Mouse (Mus musculus) gastrocnemius, postnatal 14 days (tissue): Measurements from ENCODE around the gene Vmn1r208. TPM values are rescaled to one million over a fixed set of nuclear protein-coding genes. Genes with fewer than 3 reads are reported as not detected.
"Not testable (repeated sequence)": the region's sequence is repeated elsewhere in the genome, so short reads cannot be mapped to it uniquely, and the experiment has no call there.

ENCODE experiments used
- DNase-seq: peaks from one replicate; pipeline ENCODE4 v3.0.0; 2021; ENCODE audit warnings: mixed read lengths
- intact Hi-C: fragments of 180-260 bp; cut with DNase I; formaldehyde crosslinking; loops from one replicate; pipeline ENCODE4 v1.15.1; 2025; ENCODE audit warnings: low total_unique reads
- long read RNA-seq, 2 experiments: library from polyadenylated mRNA; stranded (forward); transcript quantifications; one replicate each; pipeline ENCODE4 v2.0.0; 2021
- total RNA-seq, 2 experiments: library from RNA; stranded (reverse); gene quantifications; 2 replicates each; pipeline ENCODE4 v1.2.3; 2021

Vmn1r208 gene
- not detected for total RNA-seq
- long read RNA-seq, experiment 1, result 0 reads
- long read RNA-seq, experiment 2, result 0 reads

DNA sequence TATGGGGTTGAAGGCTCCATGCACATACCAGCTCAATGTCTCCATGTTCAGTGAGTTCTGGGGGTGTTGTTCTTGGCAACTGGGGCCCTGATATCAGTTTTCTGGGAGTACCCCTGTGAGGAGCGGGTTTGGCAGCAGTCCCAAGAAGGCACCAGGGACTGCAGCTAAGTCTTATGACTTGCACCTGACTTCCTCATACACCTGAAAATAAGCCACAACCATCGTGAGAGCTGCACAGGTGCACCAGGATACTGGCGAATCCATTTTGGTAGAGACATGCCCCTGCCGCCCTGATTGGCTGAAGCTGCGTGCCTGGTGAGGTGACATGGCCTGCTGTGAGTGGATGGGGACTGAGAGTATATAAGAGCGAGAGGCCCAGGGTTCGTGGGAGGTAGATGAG, at the start of gene Vmn1r208:
Vmn1r208 (minus strand) TSS at position 101 of the 400 bp plus-strand sequence.
- DNase-seq, intact Hi-C loops: not testable (repeated sequence)

DNA sequence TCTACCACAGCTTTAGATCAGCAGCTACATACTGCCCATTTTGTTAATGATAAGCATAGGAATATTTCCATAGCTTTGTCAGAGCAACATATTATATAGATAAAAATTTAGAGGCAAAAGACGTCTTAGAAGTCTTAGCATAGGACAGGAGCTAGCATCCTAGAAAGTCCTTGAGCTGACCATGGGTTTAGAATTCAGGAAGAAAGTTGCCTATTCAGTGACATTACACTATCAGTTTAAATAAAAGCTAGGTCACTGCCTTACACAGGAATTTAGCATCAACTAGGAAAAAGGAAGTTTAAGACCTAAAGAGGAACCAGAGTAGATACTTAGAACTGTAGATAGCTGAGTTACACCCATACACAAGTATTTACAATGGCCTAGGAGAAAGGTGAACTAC, 44.4 kb upstream of the Vmn1r208 start:
- DNase-seq, intact Hi-C loops: not testable (repeated sequence)

DNA sequence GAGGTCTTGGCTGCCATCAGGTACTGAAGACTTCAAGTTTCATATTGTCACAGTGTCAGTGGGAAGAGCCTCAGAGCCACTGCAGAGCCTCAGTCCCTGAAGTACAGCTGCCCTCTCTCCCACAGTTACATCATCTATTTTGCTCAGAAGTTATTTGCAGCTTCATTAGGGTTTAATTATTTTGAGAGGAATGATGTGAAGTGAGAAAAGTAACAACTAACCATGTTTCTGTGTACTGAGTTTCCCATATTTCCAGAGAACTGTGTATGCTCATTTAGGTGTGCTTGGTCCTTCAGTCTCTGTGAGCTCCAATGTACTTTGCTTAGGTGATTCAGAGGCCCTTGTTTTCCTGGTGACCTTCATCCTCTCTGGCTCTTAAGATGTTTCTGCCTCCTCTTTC, 32.4 kb upstream of the Vmn1r208 start, which contains the start of gene Vmn1r209:
Vmn1r209 (minus strand) TSS at position 101 of the 400 bp plus-strand sequence.
- DNase-seq, intact Hi-C loops: not testable (repeated sequence)

DNA sequence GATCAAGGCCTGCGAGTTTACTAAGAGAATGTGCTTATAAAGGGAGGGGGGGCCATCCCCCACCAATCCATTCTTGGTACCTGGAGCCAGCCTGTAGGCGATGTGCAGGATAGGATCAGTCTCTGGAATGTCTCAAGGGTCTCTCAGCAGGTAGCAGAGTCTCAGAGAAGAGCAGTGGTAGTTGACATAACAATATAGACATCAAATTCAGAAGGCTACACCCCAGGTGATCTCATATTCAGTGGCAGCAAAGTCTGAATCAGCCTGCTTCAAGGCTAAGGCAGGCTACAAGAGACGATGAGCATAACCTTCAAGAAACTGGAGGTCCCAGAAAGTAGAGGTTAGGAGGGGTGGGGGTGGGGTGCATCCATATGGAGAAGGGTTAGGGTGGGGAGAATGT, 10.9 kb upstream of the Vmn1r208 start:
- intact Hi-C loops, DNase-seq: not testable (repeated sequence)

DNA sequence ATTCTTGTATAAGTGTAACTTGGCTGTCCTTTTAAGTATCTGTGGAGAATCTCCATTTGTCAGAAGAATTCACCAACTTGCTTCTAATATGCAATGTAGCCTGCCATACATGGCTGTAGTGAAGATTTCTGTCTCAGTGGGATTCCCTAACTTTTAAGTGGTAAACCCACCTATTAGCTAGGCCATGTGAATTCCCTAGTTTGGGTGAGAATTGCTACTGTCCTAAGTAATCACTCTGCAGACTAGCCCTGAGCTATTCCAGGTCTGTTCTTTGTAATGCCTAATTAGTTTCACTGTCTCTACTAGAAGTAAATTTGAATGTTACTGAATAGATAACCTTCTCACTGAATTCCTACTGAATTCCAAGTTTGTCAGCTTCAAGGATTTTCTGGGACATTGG, 7.0 kb upstream of the Vmn1r208 start:
- intact Hi-C loops, DNase-seq: not testable (repeated sequence)

DNA sequence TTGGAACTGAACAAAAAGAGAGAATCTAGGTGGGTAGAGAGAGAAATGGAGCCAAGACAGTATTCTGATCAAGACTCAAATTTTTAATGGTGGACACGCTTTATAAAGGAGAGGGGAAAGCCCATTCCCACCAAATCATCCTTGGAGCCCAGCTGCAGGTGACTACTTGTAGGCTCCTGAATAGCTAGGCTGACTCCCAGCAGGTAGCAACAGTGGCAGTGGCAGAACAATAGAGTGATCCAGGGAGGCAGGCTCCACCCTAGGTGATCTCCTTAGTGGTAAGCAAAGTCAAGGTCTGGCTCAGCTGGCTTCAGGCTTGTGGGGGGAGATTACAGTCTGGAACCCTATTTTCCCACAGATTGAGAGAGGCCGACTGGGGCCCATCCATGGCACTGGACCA, 5.6 kb downstream of the Vmn1r208 start:
- intact Hi-C loops, DNase-seq: not testable (repeated sequence)

DNA sequence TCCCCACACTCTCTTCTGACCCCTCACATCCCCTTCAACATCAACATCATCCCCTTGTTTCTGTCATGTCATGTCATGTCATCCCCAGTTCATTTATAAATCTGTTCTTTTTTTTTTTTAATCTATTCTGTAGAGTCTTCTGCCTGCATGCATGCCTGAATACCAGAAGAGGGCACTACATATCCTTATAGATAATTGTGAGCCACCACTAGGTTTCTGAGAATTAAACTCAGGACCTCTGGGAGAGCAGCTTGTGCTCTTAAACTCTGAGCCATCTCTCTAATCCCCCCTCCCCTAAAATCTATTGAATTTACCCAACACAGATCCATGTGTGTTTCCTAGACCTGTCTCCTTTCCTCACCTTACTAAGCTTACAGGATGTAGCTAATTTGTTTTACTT, 29.7 kb downstream of the Vmn1r208 start:
- intact Hi-C loops, result no loop called here
- DNase-seq, result no peak

DNA sequence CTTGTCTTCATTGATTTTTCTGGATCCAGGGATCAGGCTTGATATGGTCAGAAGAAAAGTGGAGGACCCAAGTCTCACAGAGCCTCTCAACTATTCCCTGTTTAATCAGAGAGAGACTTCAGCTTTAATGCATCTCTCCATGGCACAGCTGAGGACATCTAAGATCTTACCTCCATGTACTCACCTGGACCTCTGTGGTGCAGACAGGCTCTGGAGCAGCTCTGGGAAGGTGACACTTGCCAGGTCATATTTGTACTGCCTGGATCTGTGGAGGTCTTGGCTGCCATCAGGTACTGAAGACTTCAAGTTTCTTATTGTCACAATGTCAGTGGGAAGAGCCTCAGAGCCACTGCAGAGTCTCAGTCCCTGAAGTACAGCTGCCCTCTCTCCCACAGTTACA, 47.7 kb downstream of the Vmn1r208 start, which contains the start of gene Vmn1r207-ps:
Vmn1r207-ps (minus strand) TSS at position 101 of the 400 bp plus-strand sequence.
- intact Hi-C loops, DNase-seq: not testable (repeated sequence)

Other genes starting within 250 kb of the Vmn1r208 start
- not detected for gene Vmn1r204, start 224.2 kb downstream of the Vmn1r208 start, total RNA-seq
- gene Vmn1r205, start 184.4 kb downstream of the Vmn1r208 start, total RNA-seq, result not detected
- gene Vmn1r206, start 153.1 kb downstream of the Vmn1r208 start, total RNA-seq, result not detected
- not detected for gene Vmn1r207-ps, start 47.8 kb downstream of the Vmn1r208 start, total RNA-seq
- not detected for gene Vmn1r209, start 32.3 kb upstream of the Vmn1r208 start, total RNA-seq
- gene Vmn1r210, start 53.9 kb upstream of the Vmn1r208 start, total RNA-seq, result not detected
- gene Vmn1r211, start 80.2 kb upstream of the Vmn1r208 start, total RNA-seq, result not detected
- not detected for gene Vmn1r212, start 106.8 kb upstream of the Vmn1r208 start, total RNA-seq
- gene Vmn1r213, start 230.3 kb upstream of the Vmn1r208 start, total RNA-seq, result not detected